Mouse (Mus musculus) liver, adult 2 months (tissue): ENCODE data around the gene Sema6b. TPM values are rescaled to one million over a fixed set of nuclear protein-coding genes. Genes with fewer than 3 reads are reported as not detected.

Source experiments
- DNase-seq: peaks from one replicate; pipeline ENCODE4 v3.0.0-alpha.2; 2011; ENCODE audit warnings: low read depth, low spot score; ENCODE audit errors: extremely low read depth
- H3K27ac ChIP-seq: fragments of 200-500 bp; replicated peaks from 2 replicates; pipeline ENCODE4 v1.5.1; 2012; ENCODE audit warnings: low read depth, mild to moderate bottlenecking, control low read depth, inconsistent platforms, low read length; ENCODE audit not compliant: insufficient read depth
- H3K27me3 ChIP-seq: fragments of 200-500 bp; 2 replicates; pipeline ENCODE4 v1.6.1; 2012; ENCODE audit warnings: mild to moderate bottlenecking, moderate library complexity, low read length, inconsistent platforms; ENCODE audit not compliant: control insufficient read depth, insufficient read depth
- H3K36me3 ChIP-seq: fragments of 200-500 bp; 2 replicates; pipeline ENCODE4 v1.6.1; 2012; ENCODE audit warnings: low read length, inconsistent platforms; ENCODE audit not compliant: control insufficient read depth, insufficient read depth
- H3K4me1 ChIP-seq: fragments of 200-500 bp; 2 replicates; pipeline ENCODE4 v1.6.1; 2011; ENCODE audit warnings: low read length; ENCODE audit not compliant: control insufficient read depth, insufficient read depth
- H3K4me3 ChIP-seq: fragments of 200-500 bp; 2 replicates; pipeline ENCODE4 v1.5.1; 2011; ENCODE audit warnings: low read depth, mild to moderate bottlenecking, control low read depth, low read length, moderate library complexity; ENCODE audit not compliant: insufficient read depth
- H3K79me2 ChIP-seq: fragments of 200-500 bp; 2 replicates; pipeline ENCODE4 v1.6.1; 2012; ENCODE audit warnings: inconsistent platforms, mild to moderate bottlenecking, low read length, moderate library complexity; ENCODE audit not compliant: control insufficient read depth, insufficient read depth
- H3K9ac ChIP-seq: fragments of 200-500 bp; 2 replicates; pipeline ENCODE4 v1.6.1; 2012; ENCODE audit warnings: low read depth, mild to moderate bottlenecking, control low read depth, inconsistent platforms, low read length
- CTCF ChIP-seq: fragments of 200-500 bp; IDR thresholded peaks from 2 replicates; pipeline ENCODE4 v1.5.1; 2011; ENCODE audit warnings: low read depth, low read length, control low read depth
- POLR2A ChIP-seq: fragments of 200-500 bp; IDR thresholded peaks from 2 replicates; pipeline ENCODE4 v1.6.1; 2011; ENCODE audit warnings: low read length, control low read depth; ENCODE audit not compliant: insufficient read depth; ENCODE audit errors: extremely low read depth
- WGBS: fragments of 180-500 bp; shearing (Covaris S2); methylation state at CpG from one replicate; pipeline ENCODE4 v1.1.7; 2018; 5-methylcytosine and 5-hydroxymethylcytosine counted together
- polyA plus RNA-seq: library from polyadenylated mRNA; depleted of rRNA; stranded (reverse); fragments of >200 nt; gene quantifications from 2 replicates; pipeline ENCODE4 v1.2.3, GENCODE M21; 2012
- total RNA-seq: library from RNA; depleted of rRNA; stranded (reverse); fragments of >200 nt; gene quantifications from 2 replicates; pipeline ENCODE4 v1.2.3, GENCODE M21; 2014

The Sema6b gene
- total and polyA plus RNA-seq, 2 experiments: 1.3 to 3.9 TPM

DNA sequence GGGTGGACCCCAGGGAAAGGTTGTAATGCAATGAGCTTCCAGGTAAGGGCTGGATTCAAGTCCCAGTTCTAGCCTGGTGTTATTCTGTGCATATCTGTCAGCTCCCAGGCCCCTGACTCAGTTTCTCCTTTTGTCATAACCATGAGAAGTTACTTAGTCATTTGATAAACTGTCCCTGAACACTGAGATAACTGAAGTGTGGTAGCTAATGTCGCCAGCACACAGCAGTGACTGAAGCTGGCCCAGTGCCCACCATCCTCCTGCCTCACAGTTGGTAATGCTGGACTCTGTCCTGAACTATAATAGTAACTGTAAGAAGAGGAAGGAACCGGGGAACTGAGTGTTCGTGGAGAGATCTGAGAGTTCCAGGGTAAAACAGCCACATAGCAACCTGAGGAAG lies 24.4 kb upstream of the Sema6b start:
- no peak overlapping the region; the same call in 1 of the 2 replicates for H3K9ac ChIP-seq
- peak overlapping the region; percentile 97 for H3K27ac ChIP-seq
- H3K4me3 ChIP-seq: no peak overlapping the region
- DNase-seq: peak; percentile 48
- H3K27me3 ChIP-seq: no peaks in the 10 kb centered on the region
- peaks cover 33% of the 10 kb centered on the region for H3K4me1 ChIP-seq
- 20% methylated on average over 3 of the region's 3 CpGs for WGBS
- no peaks in the 10 kb centered on the region for H3K36me3 ChIP-seq
- TF ChIP-seq POLR2A (no peak), CTCF (no peak)
- peaks cover 14% of the 10 kb centered on the region for H3K79me2 ChIP-seq

DNA sequence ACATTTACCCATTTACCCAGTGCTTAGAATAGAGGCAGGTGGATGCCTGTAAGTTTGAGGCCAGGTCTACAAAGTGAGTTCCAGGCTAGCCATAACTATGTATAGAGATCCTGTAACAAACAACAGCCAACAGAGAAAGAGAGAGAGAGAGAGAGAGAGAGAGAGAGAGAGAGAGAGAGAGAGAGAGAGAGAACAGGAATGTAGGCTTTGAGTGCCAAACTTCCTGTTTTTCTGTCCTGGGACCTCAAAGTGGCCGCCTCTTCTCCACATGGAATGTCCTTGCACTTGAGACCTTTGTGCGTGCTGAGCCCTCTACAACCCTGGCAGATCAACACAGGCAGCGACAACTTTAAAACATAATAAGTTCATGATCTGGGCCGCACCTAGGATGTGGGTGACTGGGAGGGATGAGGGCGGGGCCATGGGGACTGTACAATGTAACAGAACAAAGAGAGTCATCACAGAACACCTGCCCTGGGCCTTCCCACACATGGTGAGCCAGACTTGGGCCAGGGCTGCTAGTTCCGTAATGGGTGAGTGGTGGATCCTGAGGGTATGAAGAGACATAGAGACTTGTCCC lies 23.5 kb upstream of the Sema6b start:
- Histone ChIP-seq H3K27ac (peak overlapping the region; percentile 97), H3K36me3 (no peaks in the 10 kb centered on the region), H3K4me3 (peak overlapping the region; percentile 60), H3K4me1 (peaks cover 26% of the 10 kb centered on the region), H3K9ac (peak overlapping the region; percentile 76), H3K27me3 (no peaks in the 10 kb centered on the region), H3K79me2 (peaks cover 14% of the 10 kb centered on the region)
- 17% methylated on average over 6 of the region's 6 CpGs for WGBS
- DNase-seq: peak; percentile 95
- no peak for TF ChIP-seq POLR2A
- no peak for TF ChIP-seq CTCF

DNA sequence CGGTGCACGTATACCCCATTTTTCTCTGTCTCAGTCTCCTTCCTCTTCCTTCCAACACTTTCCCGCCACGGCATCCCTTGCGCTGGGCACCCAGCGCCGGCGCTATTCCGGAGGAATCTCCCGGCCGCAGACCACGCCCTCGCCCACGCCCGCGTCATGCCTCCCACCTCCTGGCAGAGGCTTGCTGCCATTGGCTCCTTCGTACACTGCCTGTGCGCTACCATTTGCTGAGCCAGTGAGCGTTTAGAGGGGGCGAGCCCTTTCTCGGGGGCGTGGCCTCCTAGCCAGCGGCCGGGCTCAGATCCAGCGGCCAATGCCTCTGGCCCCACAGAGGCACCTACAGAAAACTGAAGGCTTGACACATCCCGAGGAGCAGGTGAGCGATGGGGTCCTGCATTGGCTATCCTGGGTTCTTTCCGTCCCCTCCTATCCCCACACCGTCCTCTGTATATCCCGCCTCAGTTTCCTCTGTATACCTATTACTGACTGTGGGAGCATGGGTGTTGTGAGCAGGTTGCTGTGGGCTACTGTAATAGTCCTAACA lies 22.2 kb upstream of the Sema6b start, which contains the start of gene Tnfaip8l1:
Gene Tnfaip8l1 (plus strand): TSS at position 247 of the 544 bp plus-strand sequence.
- peak within 1 kb of the TSS; percentile 60 for H3K4me3 ChIP-seq
- TF ChIP-seq POLR2A (peak; percentile 73; the same call in 1 of the 2 replicates), CTCF (no peak)
- H3K27ac ChIP-seq: peak within 1 kb of the TSS; percentile 97
- no peaks in the 10 kb centered on the region for H3K36me3 ChIP-seq
- WGBS: 2% methylated on average over 30 of the region's 30 CpGs
- no peaks in the 10 kb centered on the region for H3K27me3 ChIP-seq
- peak; percentile 88 for DNase-seq
- H3K4me1 ChIP-seq: peaks cover 17% of the 10 kb centered on the region
- peaks cover 6% of the 10 kb centered on the region for H3K79me2 ChIP-seq
- H3K9ac ChIP-seq: peak within 1 kb of the TSS; percentile 76

DNA sequence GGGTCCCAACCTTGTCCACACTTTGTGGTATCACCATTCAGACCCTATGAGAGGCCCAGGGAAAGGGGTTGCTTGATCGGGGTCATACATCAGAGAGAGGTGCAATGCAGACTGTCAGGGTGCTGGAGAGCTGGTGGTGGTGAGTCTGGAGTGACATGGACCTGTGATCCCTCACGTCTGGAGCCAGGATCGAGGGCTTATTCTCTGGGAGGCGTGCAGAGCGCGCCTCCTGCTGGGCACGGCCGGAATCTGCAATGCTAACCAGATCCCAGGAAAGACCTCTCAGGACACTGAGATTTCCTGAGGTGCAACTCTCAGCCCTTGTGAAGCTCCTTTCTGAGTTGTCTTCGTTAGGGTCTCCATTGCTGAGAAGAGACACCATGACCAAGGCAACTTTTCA lies 19.6 kb upstream of the Sema6b start:
- TF ChIP-seq POLR2A (no peak), CTCF (peak; percentile 98)
- Histone ChIP-seq H3K4me1 (peaks cover 8% of the 10 kb centered on the region; the same call in 1 of the 2 replicates), H3K36me3 (no peaks in the 10 kb centered on the region), H3K9ac (no peak overlapping the region), H3K27ac (no peak overlapping the region), H3K79me2 (no peaks in the 10 kb centered on the region; the same call in 1 of the 2 replicates), H3K4me3 (no peak overlapping the region), H3K27me3 (no peaks in the 10 kb centered on the region)
- 3% methylated on average over 9 of the region's 9 CpGs for WGBS
- DNase-seq: peak; percentile 53

DNA sequence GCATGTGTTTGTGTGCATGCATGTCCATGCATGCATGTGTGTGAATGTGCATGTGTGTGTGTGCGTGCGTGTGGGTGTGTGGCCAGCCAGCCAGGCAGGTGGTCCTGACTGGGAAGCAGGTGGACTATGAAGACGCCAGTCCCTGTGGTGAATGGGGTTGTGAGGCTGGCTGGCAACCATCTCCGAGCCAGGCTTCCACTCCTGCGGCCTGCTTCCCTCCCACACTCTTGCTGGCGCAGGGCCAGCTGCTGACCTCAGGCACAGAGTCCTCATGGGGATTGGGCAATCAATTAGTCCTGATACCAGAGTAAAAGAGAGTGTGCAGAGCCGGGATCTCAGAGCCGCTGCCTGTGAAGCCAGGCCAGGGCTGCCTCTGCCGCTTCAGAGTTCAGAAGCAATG lies 13.5 kb upstream of the Sema6b start:
- WGBS: 22% methylated on average over 9 of the region's 9 CpGs
- no peaks in the 10 kb centered on the region for H3K36me3 ChIP-seq
- peak; percentile 78 for DNase-seq
- no peak overlapping the region for H3K9ac ChIP-seq
- H3K79me2 ChIP-seq: no peaks in the 10 kb centered on the region
- H3K4me1 ChIP-seq: peaks cover 2% of the 10 kb centered on the region; the same call in 1 of the 2 replicates
- TF ChIP-seq POLR2A: no peak
- TF ChIP-seq CTCF: no peak
- no peak overlapping the region for H3K27ac ChIP-seq
- H3K27me3 ChIP-seq: peaks cover 5% of the 10 kb centered on the region
- no peak overlapping the region for H3K4me3 ChIP-seq

DNA sequence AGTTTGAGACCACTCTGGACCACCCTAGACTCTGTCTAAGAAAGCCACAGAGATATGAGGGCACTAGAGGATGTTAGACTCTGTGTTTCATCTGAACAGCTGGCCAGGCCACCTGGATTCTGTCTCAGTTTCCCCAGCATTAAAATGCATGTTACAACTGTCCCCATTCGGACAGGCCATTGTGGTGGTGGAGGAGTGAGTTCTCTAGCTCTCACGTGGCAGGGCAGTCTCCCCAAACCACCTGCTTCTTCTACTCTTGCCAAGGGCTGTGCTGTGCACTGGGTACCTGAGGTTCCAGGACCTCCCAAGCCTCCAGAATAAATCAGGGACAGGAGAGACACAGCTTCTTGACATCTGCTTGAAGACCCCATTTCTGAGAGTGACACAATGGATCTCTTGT lies 9.8 kb upstream of the Sema6b start:
- Histone ChIP-seq H3K27ac (no peak overlapping the region), H3K4me1 (peaks cover 2% of the 10 kb centered on the region; the same call in 1 of the 2 replicates), H3K27me3 (peaks cover 10% of the 10 kb centered on the region), H3K79me2 (no peaks in the 10 kb centered on the region), H3K4me3 (no peak overlapping the region), H3K36me3 (no peaks in the 10 kb centered on the region), H3K9ac (no peak overlapping the region)
- WGBS: 69% methylated on average over 2 of the region's 2 CpGs
- DNase-seq: no peak
- TF ChIP-seq POLR2A: no peak
